ENCODE assay signal across 9 mouse cellular contexts in genomic region chr14:103650413-103651101, GRCm38 (mm10). TPM values are rescaled to one million over a fixed set of nuclear protein-coding genes. Genes with fewer than 3 reads are reported as not detected.
A peak's percentile ranks its signal among the peaks of the same experiment; 100 is the strongest.
DNase-seq lines count a peak whose midpoint lies in the region; ATAC-seq and TF ChIP-seq lines count a peak whose summit lies in the region.
"Had no signal": no experiment of that assay in that cellular context is flagged by ENCODE, and none has a peak within 500 bp of the region (broad histone marks: within the 10 kb centered on the region; RNA-seq: fewer than 3 reads in every experiment).

No protein-coding gene starts in this region.

- H3K27me3 ChIP-seq in heart, embryonic 14.5 days (ENCODE audit: control insufficient read depth, insufficient read depth, low read length), result peaks cover 28% of the 10 kb centered on the region
- H3K27me3 ChIP-seq in kidney, postnatal 0 days (ENCODE audit: insufficient read depth, low read length), result no peaks in the 10 kb centered on the region
- peaks cover 17% of the 10 kb centered on the region for H3K27me3 ChIP-seq in liver, embryonic 14.5 days (ENCODE audit: control insufficient read depth, insufficient read depth, low read length)
- H3K27me3 ChIP-seq in splenic B cell, adult 2 months (ENCODE audit: control insufficient read depth, insufficient read depth, low read length, poor library complexity, severe bottlenecking), result no peaks in the 10 kb centered on the region

- DNase-seq in heart, adult 11 months, result peak; percentile 88
- DNase-seq in heart, adult 8-10 months (ENCODE audit: low spot score), result no peak
- peak; percentile 65 for DNase-seq in embryo, embryonic 10.5 days (ENCODE audit: low spot score)
- peak; percentile 47 for DNase-seq in kidney, postnatal 0 days (ENCODE audit: low spot score)
- DNase-seq in liver, embryonic 14.5 days (ENCODE audit: low read depth in 3 of 3, low spot score in 3 of 3), result no peak
- peak; percentile 76 for DNase-seq in neural tube, embryonic 10.5 days (ENCODE audit: extremely low spot score, low spot score)
- DNase-seq in splenic B cell, adult 2 months (ENCODE audit: low read depth, low spot score), result peak; percentile 71

- no peak for TF ChIP-seq EP300 in liver, embryonic 14.5 days (IDR thresholded peaks at IDR 0.05; ENCODE audit: low read depth)

- peak; percentile 53 for ATAC-seq in heart, embryonic 14.5 days (ENCODE audit: insufficient number of reproducible peaks, insufficient read depth, low FRiP score, low read depth)
- ATAC-seq in kidney, postnatal 0 days (replicated peaks; ENCODE audit: low FRiP score, low read depth), result peak; percentile 73
- peak; percentile 50; the same call in 1 of the 2 replicates for ATAC-seq in liver, embryonic 14.5 days (ENCODE audit: insufficient read depth)

- H3K9me3 ChIP-seq in heart, embryonic 14.5 days (ENCODE audit: control insufficient read depth, low read length), result no peaks in the 10 kb centered on the region
- H3K9me3 ChIP-seq in kidney, postnatal 0 days (replicated peaks; ENCODE audit: low read length), result no peaks in the 10 kb centered on the region
- no peaks in the 10 kb centered on the region for H3K9me3 ChIP-seq in liver, embryonic 14.5 days (ENCODE audit: control insufficient read depth, low read length)

- peak overlapping the region; percentile 99 for H3K4me2 ChIP-seq in heart, embryonic 14.5 days (ENCODE audit: low read length)
- peak overlapping the region; percentile 95 for H3K4me2 ChIP-seq in kidney, postnatal 0 days (ENCODE audit: low read length)
- peak overlapping the region; percentile 84 for H3K4me2 ChIP-seq in liver, embryonic 14.5 days (ENCODE audit: low read depth)

- H3K9ac ChIP-seq in heart, embryonic 14.5 days (ENCODE audit: low read length), result peak overlapping the region; percentile 69
- H3K9ac ChIP-seq in kidney, postnatal 0 days (ENCODE audit: low read depth, low read length), result peak overlapping the region; percentile 69
- H3K9ac ChIP-seq in liver, embryonic 14.5 days (replicated peaks), result no peak overlapping the region; the same call in 1 of the 2 replicates

- H3K4me3 ChIP-seq in heart, embryonic 14.5 days (ENCODE audit: control insufficient read depth in 1 of 2, insufficient read depth in 1 of 2, low read depth in 1 of 2, low read length in 2 of 2), result peak overlapping the region; percentile 65 to 78
- peak overlapping the region; percentile 60 for H3K4me3 ChIP-seq in kidney, postnatal 0 days (replicated peaks; ENCODE audit: low read depth, low read length)
- peak overlapping the region; percentile 40 to 58 for H3K4me3 ChIP-seq in liver, embryonic 14.5 days (ENCODE audit: insufficient read depth in 1 of 2, low read depth in 2 of 2, low read length in 2 of 2)

- TF ChIP-seq CTCF in kidney, postnatal 0 days (IDR thresholded peaks at IDR 0.05; ENCODE audit: low read depth), result no peak
- no peak for TF ChIP-seq CTCF in liver, embryonic 14.5 days (IDR thresholded peaks at IDR 0.05; ENCODE audit: low read depth)

- peaks cover 0 to 2% of the 10 kb centered on the region in 2 experiments; a peak in 2 of 4 replicates for H3K4me1 ChIP-seq in heart, embryonic 14.5 days (ENCODE audit: control insufficient read depth in 2 of 2, insufficient read depth in 2 of 2, low read length in 2 of 2)
- no peaks in the 10 kb centered on the region for H3K4me1 ChIP-seq in kidney, postnatal 0 days (replicated peaks; ENCODE audit: insufficient read depth, low read length)
- no peaks in the 10 kb centered on the region; a peak in 2 of 4 replicates for H3K4me1 ChIP-seq in liver, embryonic 14.5 days (replicated peaks; ENCODE audit: control insufficient read depth in 2 of 2, insufficient read depth in 2 of 2, low read length in 1 of 2)

- no peaks in the 10 kb centered on the region for H3K36me3 ChIP-seq in heart, embryonic 14.5 days (ENCODE audit: control insufficient read depth, insufficient read depth, low read length)
- no peaks in the 10 kb centered on the region for H3K36me3 ChIP-seq in kidney, postnatal 0 days (ENCODE audit: insufficient read depth, low read length)
- H3K36me3 ChIP-seq in liver, embryonic 14.5 days (replicated peaks; ENCODE audit: control insufficient read depth, insufficient read depth, low read depth), result no peaks in the 10 kb centered on the region
- no peaks in the 10 kb centered on the region for H3K36me3 ChIP-seq in splenic B cell, adult 2 months (ENCODE audit: control insufficient read depth, insufficient read depth, low read length, poor library complexity, severe bottlenecking)

- no peak overlapping the region for H3K27ac ChIP-seq in heart, embryonic 14.5 days (replicated peaks in 1 of 2; ENCODE audit: control insufficient read depth in 1 of 2, insufficient read depth in 1 of 2, low read depth in 2 of 2, low read length in 2 of 2)
- peak overlapping the region; percentile 87 for H3K27ac ChIP-seq in kidney, postnatal 0 days
- no peak overlapping the region for H3K27ac ChIP-seq in liver, embryonic 14.5 days

- WGBS in heart, embryonic 14.5 days, result 0% methylated on average over 58 of the region's 67 CpGs
- WGBS in kidney, postnatal 0 days, result under 1% methylated on average over 57 of the region's 67 CpGs
- WGBS in liver, embryonic 14.5 days (ENCODE audit: insufficient replicate concordance), result 1% methylated on average over 47 of the region's 67 CpGs

RNA-seq across cellular contexts. Expression of gene Slain1, which starts 0.5 kb away (rescaled TPM):
- total RNA-seq in heart, adult 8-10 months (2022), result under 1 TPM; 0.16 to 0.52 (median 0.36) TPM
- 0.55 and 0.70 TPM in 2 replicates for polyA plus RNA-seq in heart, embryonic 14.5 days (2014; fragmentation: Nextera tagmentation; extraction: Ambion mirVana)
- polyA plus RNA-seq in kidney, postnatal 0 days (2015; fragmentation: Nextera tagmentation; extraction: Ambion mirVana), result 2.9 and 3.4 TPM in 2 replicates
- polyA plus RNA-seq in liver, embryonic 14.5 days (2012; rRNA removed), result 0.27 and 0.29 TPM in 2 replicates
- 0.22 and 0.39 TPM in 2 replicates for polyA plus RNA-seq in liver, embryonic 14.5 days (2014; fragmentation: Nextera tagmentation; extraction: Ambion mirVana)
- polyA plus RNA-seq: C2C12 had no signal

Comparison
In these comparisons a context has a peak if more than half of its experiments do, and no peak if none do; other contexts are left out.
1. DNase-seq: peak in heart, adult 11 months (single experiment), embryo, embryonic 10.5 days (single experiment), kidney, postnatal 0 days (single experiment), neural tube, embryonic 10.5 days (single experiment) and splenic B cell, adult 2 months (single experiment); none in heart, adult 8-10 months (single experiment) and liver, embryonic 14.5 days (0 of 3).
2. Peak in every context shown above with its lines, with median percentiles within 50 percentile points of each other: ATAC-seq, H3K4me2 ChIP-seq and H3K4me3 ChIP-seq.